Mouse (Mus musculus): Measurements from ENCODE around the gene Gm10401. TPM values are rescaled to one million over a fixed set of nuclear protein-coding genes. Genes with fewer than 3 reads are reported as not detected.

Gene Gm10401
- polyA plus RNA-seq, 1 experiment from 2014 or later: 8.5 TPM

DNA sequence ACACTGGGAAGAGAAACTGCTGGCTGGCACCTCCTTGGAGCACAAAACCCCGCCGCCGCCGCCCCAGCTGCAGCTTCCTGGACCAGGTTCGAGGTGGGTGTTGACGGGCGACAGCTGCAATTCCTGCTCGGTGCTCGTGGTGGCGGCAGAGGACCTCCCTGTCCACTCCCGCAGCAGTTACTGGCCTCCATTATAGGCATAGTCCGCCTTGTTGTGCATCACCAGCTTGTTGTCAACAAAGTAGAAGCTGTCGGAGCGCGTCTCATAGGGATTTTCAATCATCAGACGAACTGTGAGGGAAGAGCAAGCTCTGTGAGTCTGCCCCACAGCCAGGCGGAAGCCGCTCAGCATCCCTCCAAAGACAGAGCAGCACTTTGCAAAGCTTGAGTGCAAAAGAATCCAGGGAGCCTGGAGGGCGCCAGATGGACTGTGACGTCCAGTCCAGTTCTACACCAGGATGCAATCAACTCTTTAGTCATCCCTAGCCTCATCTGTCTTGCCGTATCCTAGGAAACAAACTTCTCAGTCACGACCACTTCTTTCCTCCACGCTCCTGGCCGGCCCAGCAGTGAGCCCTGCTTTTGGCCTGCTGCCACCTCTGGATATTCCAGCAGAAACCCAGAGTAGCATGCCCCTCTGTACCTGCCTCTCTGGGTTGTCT is 27.2 kb upstream of the Gm10401 start:
- no peak overlapping the region for H3K4me2 ChIP-seq (ENCODE audit: low read depth, low read length)
- ATAC-seq (ENCODE audit: low read depth): no peak
- H3K9me3 ChIP-seq (replicated peaks; ENCODE audit: control insufficient read depth, low read length): no peaks in the 10 kb centered on the region
- no peak overlapping the region for H3K9ac ChIP-seq (ENCODE audit: low read depth, low read length)
- no peaks in the 10 kb centered on the region for H3K27me3 ChIP-seq (ENCODE audit: control insufficient read depth, insufficient read depth, low read depth, low read length)
- WGBS (ENCODE audit: insufficient replicate concordance): 32% methylated on average over 24 of the region's 24 CpGs
- H3K4me3 ChIP-seq (ENCODE audit: low read depth, low read length): no peak overlapping the region
- no peaks in the 10 kb centered on the region; the same call in 1 of the 2 replicates for H3K4me1 ChIP-seq (ENCODE audit: control insufficient read depth, low read depth, low read length)
- no peaks in the 10 kb centered on the region for H3K36me3 ChIP-seq (ENCODE audit: control insufficient read depth, insufficient read depth)
- no peak overlapping the region for H3K27ac ChIP-seq (ENCODE audit: low read length)

DNA sequence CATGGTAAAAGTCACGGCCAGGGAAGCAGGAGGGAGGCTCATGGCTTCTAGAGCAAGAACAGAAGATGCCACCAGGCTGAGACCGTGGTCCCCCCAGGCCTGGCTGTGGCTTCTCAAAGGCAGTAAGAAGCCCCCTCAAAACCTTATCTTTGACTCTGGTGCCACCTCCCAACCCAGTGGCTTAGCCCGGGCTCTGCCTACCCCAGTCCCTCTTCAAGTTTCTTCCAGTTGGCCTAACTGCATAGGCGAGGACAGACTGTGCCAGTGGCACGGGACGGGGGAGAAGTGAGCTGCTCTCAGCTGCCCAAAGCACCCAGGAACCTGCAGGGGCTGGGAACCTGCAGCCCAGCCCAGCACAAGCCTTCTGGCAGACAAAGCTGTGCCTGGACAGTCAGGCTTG is 26.6 kb upstream of the Gm10401 start:
- H3K27ac ChIP-seq (ENCODE audit: low read length): no peak overlapping the region
- no peaks in the 10 kb centered on the region for H3K27me3 ChIP-seq (ENCODE audit: control insufficient read depth, insufficient read depth, low read depth, low read length)
- H3K9me3 ChIP-seq (replicated peaks; ENCODE audit: control insufficient read depth, low read length): no peaks in the 10 kb centered on the region
- WGBS (ENCODE audit: insufficient replicate concordance): 82% methylated on average over 6 of the region's 6 CpGs
- H3K4me2 ChIP-seq (ENCODE audit: low read depth, low read length): no peak overlapping the region
- no peak overlapping the region for H3K9ac ChIP-seq (ENCODE audit: low read depth, low read length)
- H3K4me1 ChIP-seq (ENCODE audit: control insufficient read depth, low read depth, low read length): no peaks in the 10 kb centered on the region; the same call in 1 of the 2 replicates
- no peak for ATAC-seq (ENCODE audit: low read depth)
- H3K4me3 ChIP-seq (ENCODE audit: low read depth, low read length): no peak overlapping the region
- H3K36me3 ChIP-seq (ENCODE audit: control insufficient read depth, insufficient read depth): no peaks in the 10 kb centered on the region

DNA sequence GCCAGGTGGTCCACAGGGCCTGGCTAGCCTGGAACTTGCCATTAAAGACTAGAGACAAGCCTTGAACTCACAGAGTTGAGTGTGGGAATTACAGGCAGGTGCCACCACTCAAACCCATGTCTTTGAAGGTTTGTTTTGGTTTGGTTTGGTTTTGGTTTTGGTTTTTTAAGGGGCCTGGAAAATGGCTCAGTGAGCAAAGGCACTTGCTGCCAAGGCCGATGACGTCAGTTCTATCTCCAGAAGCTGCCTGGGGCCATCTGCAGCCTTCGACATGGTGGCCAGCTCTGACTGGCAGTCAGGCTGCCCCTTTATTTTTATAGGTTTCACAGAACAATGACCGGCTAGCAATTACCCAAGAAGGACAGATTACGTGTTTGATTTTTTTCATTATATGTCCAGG is 22.9 kb upstream of the Gm10401 start:
- WGBS (ENCODE audit: insufficient replicate concordance): 68% methylated on average over 5 of the region's 5 CpGs
- Histone ChIP-seq H3K9me3 (replicated peaks; ENCODE audit: control insufficient read depth, low read length) (no peaks in the 10 kb centered on the region), H3K27me3 (ENCODE audit: control insufficient read depth, insufficient read depth, low read depth, low read length) (no peaks in the 10 kb centered on the region), H3K9ac (ENCODE audit: low read depth, low read length) (no peak overlapping the region), H3K27ac (ENCODE audit: low read length) (no peak overlapping the region), H3K36me3 (ENCODE audit: control insufficient read depth, insufficient read depth) (no peaks in the 10 kb centered on the region), H3K4me2 (ENCODE audit: low read depth, low read length) (no peak overlapping the region), H3K4me3 (ENCODE audit: low read depth, low read length) (no peak overlapping the region), H3K4me1 (ENCODE audit: control insufficient read depth, low read depth, low read length) (peaks cover 15% of the 10 kb centered on the region)
- ATAC-seq (ENCODE audit: low read depth): no peak

DNA sequence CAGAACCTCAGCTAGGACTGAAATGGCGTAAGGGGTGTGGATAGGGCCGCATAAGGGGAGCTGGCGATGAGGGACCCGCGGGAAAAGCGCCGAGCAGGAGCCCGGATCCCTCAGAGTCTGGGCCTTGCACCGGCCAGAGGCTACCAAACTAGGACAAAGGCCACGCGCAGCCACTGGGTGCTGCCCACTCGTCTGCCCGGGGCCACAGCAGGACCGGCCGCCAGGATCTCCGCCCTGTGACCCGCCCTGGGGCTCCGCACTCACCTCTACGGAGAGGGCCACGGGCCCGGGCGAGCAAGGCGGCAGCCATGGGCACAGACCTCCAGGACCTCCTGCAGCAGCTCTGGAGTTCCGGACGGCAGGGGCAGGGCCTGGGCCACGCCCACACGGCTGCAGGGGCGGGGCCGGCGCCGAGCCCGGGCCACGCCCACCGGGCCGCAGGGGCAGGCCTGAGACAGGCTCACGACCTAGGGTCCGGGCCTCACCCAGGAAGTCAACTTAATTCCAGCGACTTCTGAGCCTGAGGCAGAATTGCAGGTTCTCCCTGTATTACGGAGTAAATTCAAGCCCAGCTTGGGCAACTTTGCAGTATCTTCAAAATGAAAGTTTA is 21.0 kb upstream of the Gm10401 start, which contains the start of gene Acads:
Gene Acads (minus strand): TSS at position 386 of the 610 bp plus-strand sequence.
- Histone ChIP-seq H3K4me2 (ENCODE audit: low read depth, low read length) (peak within 1 kb of the TSS; percentile 85), H3K9ac (ENCODE audit: low read depth, low read length) (peak within 1 kb of the TSS; percentile 78), H3K4me1 (ENCODE audit: control insufficient read depth, low read depth, low read length) (peaks cover 15% of the 10 kb centered on the region), H3K4me3 (ENCODE audit: low read depth, low read length) (peak within 1 kb of the TSS; percentile 81), H3K27ac (ENCODE audit: low read length) (peak within 1 kb of the TSS; percentile 60), H3K36me3 (ENCODE audit: control insufficient read depth, insufficient read depth) (no peaks in the 10 kb centered on the region), H3K9me3 (replicated peaks; ENCODE audit: control insufficient read depth, low read length) (no peaks in the 10 kb centered on the region), H3K27me3 (ENCODE audit: control insufficient read depth, insufficient read depth, low read depth, low read length) (no peaks in the 10 kb centered on the region)
- WGBS (ENCODE audit: insufficient replicate concordance): under 1% methylated on average over 39 of the region's 39 CpGs
- ATAC-seq (ENCODE audit: low read depth): peak; percentile 91

DNA sequence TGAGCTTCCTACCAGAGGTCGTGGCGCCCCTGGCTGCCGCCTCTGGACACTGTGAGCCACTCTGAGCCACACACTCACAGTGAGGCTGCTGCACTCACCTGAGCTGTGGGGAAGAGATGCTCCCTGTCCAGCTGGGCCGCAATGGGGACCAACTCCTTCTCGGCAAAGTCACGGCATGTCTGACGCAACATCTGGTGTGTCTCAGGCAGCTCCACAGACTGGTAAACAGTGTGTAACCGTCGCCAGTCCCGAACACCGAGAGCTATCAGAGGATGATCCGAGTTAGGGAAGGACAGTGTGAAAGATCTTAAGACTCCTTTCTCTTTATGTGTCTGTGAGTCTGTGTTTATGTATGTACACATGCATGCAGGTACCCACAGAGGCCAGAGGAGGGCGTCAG is 19.4 kb upstream of the Gm10401 start:
- Histone ChIP-seq H3K9me3 (replicated peaks; ENCODE audit: control insufficient read depth, low read length) (no peaks in the 10 kb centered on the region), H3K4me2 (ENCODE audit: low read depth, low read length) (no peak overlapping the region), H3K4me1 (ENCODE audit: control insufficient read depth, low read depth, low read length) (peaks cover 15% of the 10 kb centered on the region), H3K27me3 (ENCODE audit: control insufficient read depth, insufficient read depth, low read depth, low read length) (no peaks in the 10 kb centered on the region), H3K4me3 (ENCODE audit: low read depth, low read length) (no peak overlapping the region), H3K9ac (ENCODE audit: low read depth, low read length) (no peak overlapping the region), H3K27ac (ENCODE audit: low read length) (no peak overlapping the region), H3K36me3 (ENCODE audit: control insufficient read depth, insufficient read depth) (no peaks in the 10 kb centered on the region)
- WGBS (ENCODE audit: insufficient replicate concordance): 82% methylated on average over 13 of the region's 13 CpGs
- ATAC-seq (ENCODE audit: low read depth): no peak

DNA sequence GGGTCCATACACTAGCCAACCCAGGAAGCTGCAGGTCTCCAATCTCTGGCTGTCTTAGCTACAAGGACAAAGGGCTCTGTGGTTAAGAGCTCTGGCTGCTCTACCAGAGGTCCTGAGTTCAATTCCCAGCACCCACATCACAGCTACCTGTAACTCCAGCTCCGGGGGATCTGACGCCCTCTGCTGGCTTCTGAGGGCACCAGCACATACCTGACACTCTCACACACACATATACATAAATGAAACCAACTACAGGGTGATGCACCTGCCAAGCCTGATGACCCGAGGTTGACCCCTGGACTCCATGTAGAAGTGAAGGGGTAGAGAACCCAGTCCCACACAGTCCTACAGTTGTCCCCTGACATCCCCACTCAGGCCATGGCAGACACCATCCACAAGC is 18.3 kb upstream of the Gm10401 start:
- no peaks in the 10 kb centered on the region for H3K9me3 ChIP-seq (replicated peaks; ENCODE audit: control insufficient read depth, low read length)
- H3K4me3 ChIP-seq (ENCODE audit: low read depth, low read length): no peak overlapping the region
- no peaks in the 10 kb centered on the region for H3K36me3 ChIP-seq (ENCODE audit: control insufficient read depth, insufficient read depth)
- no peak overlapping the region for H3K27ac ChIP-seq (ENCODE audit: low read length)
- no peaks in the 10 kb centered on the region for H3K27me3 ChIP-seq (ENCODE audit: control insufficient read depth, insufficient read depth, low read depth, low read length)
- no peak for ATAC-seq (ENCODE audit: low read depth)
- H3K4me2 ChIP-seq (ENCODE audit: low read depth, low read length): no peak overlapping the region
- WGBS (ENCODE audit: insufficient replicate concordance): 60% methylated on average over 3 of the region's 3 CpGs
- H3K9ac ChIP-seq (ENCODE audit: low read depth, low read length): no peak overlapping the region
- peaks cover 15% of the 10 kb centered on the region for H3K4me1 ChIP-seq (ENCODE audit: control insufficient read depth, low read depth, low read length)

DNA sequence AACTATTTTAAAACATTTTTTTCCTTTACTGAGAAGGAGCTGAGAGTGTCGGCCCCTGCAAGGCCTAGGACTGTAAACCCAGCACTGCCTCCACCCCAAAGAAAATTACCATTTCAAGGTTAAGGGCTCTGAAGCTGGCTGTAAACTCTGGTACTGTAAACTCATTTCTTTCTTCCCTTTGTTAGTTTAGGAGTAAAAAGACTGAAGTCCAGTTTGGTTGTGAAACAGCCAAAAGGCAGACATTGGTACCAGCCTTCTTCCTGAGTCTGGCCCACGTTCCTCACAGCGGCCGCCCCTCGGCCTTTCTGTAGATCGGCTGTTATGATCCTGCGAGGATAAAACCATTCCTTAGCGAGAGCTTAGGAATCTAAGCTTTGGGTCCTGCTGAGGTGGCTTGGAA is 16.4 kb upstream of the Gm10401 start:
- Histone ChIP-seq H3K27ac (ENCODE audit: low read length) (no peak overlapping the region), H3K9me3 (replicated peaks; ENCODE audit: control insufficient read depth, low read length) (no peaks in the 10 kb centered on the region), H3K36me3 (ENCODE audit: control insufficient read depth, insufficient read depth) (no peaks in the 10 kb centered on the region), H3K27me3 (ENCODE audit: control insufficient read depth, insufficient read depth, low read depth, low read length) (no peaks in the 10 kb centered on the region), H3K4me2 (ENCODE audit: low read depth, low read length) (no peak overlapping the region), H3K4me1 (ENCODE audit: control insufficient read depth, low read depth, low read length) (peaks cover 13% of the 10 kb centered on the region), H3K4me3 (ENCODE audit: low read depth, low read length) (no peak overlapping the region), H3K9ac (ENCODE audit: low read depth, low read length) (no peak overlapping the region)
- no peak for ATAC-seq (ENCODE audit: low read depth)
- WGBS (ENCODE audit: insufficient replicate concordance): 78% methylated on average over 8 of the region's 8 CpGs

DNA sequence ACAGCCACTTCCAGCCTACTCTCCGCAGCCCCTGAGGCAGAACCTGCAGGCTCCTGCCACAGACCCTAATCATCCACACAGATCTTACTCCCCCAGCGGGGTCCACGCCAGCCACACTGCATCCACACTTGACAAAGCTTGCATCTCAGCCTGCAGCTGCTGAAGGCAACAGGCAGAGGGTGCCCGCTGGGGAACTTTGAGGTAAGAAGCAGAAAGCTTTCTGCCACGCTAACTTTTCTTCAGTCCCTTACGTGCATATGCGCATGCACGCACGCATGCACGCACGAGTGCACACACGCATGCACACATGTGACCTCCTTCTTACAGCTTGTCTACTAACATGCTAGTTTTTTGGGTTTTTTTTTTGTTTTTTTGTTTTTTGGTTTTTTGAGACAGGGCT is 15.1 kb upstream of the Gm10401 start:
- Histone ChIP-seq H3K4me1 (ENCODE audit: control insufficient read depth, low read depth, low read length) (peaks cover under 1% of the 10 kb centered on the region; the same call in 1 of the 2 replicates), H3K27me3 (ENCODE audit: control insufficient read depth, insufficient read depth, low read depth, low read length) (no peaks in the 10 kb centered on the region), H3K36me3 (ENCODE audit: control insufficient read depth, insufficient read depth) (no peaks in the 10 kb centered on the region), H3K9me3 (replicated peaks; ENCODE audit: control insufficient read depth, low read length) (no peaks in the 10 kb centered on the region), H3K4me2 (ENCODE audit: low read depth, low read length) (no peak overlapping the region), H3K9ac (ENCODE audit: low read depth, low read length) (no peak overlapping the region), H3K27ac (ENCODE audit: low read length) (no peak overlapping the region), H3K4me3 (ENCODE audit: low read depth, low read length) (no peak overlapping the region)
- 83% methylated on average over 12 of the region's 12 CpGs for WGBS (ENCODE audit: insufficient replicate concordance)
- no peak for ATAC-seq (ENCODE audit: low read depth)

DNA sequence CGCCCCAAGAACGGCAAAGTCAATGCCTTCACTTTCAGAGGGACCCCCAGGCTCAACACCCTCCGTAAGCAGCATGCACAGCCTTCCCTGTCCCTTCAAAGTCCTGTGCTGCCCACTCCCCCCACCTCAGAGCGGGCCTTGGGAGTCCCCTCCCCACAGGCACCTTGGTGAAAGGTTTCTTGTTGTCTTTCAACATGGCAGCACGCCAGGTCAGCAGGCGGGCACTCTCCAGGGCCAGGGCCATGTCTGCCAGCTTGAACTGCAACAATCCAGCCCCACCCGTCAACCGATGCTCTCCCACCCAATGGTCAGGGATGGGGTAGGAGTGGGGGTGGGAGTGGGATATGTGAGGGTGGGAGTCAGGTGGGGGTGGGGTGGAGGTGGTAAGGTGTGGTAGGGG is 13.1 kb upstream of the Gm10401 start:
- Histone ChIP-seq H3K9me3 (replicated peaks; ENCODE audit: control insufficient read depth, low read length) (no peaks in the 10 kb centered on the region), H3K27me3 (ENCODE audit: control insufficient read depth, insufficient read depth, low read depth, low read length) (no peaks in the 10 kb centered on the region), H3K36me3 (ENCODE audit: control insufficient read depth, insufficient read depth) (no peaks in the 10 kb centered on the region; the same call in 1 of the 2 replicates), H3K4me3 (ENCODE audit: low read depth, low read length) (no peak overlapping the region), H3K9ac (ENCODE audit: low read depth, low read length) (no peak overlapping the region), H3K4me2 (ENCODE audit: low read depth, low read length) (no peak overlapping the region), H3K4me1 (ENCODE audit: control insufficient read depth, low read depth, low read length) (no peaks in the 10 kb centered on the region), H3K27ac (ENCODE audit: low read length) (no peak overlapping the region)
- 81% methylated on average over 8 of the region's 8 CpGs for WGBS (ENCODE audit: insufficient replicate concordance)
- ATAC-seq (ENCODE audit: low read depth): no peak

All from liver, embryonic 16.5 days (tissue).